Mouse (Mus musculus): Measurements from ENCODE around the gene Gnb5.

GRCm38 (mm10) chr9:75330821-75331220 lies 24.7 kb downstream of the Gnb5 start:
- TF ChIP-seq CTCF (IDR thresholded peaks at IDR 0.05; ENCODE audit: control insufficient read depth, insufficient read depth, insufficient replicate concordance, low read depth, low read length) (no peak), POLR2A (IDR thresholded peaks at IDR 0.05; ENCODE audit: control insufficient read depth, low read depth, low read length) (no peak)
